Mouse (Mus musculus): ENCODE results near the gene Rab11fip4. TPM values are rescaled to one million over a fixed set of nuclear protein-coding genes. Genes with fewer than 3 reads are reported as not detected.
A peak's percentile ranks its signal among the peaks of the same experiment; 100 is the strongest.

The Rab11fip4 gene
- 3.4 and 4.2 TPM in 2 replicates for total RNA-seq (2021)
- long read RNA-seq, partial matches to known transcripts, result 0 of 2 reads
- long read RNA-seq, other reads (novel, unspliced or antisense), result 2 of 2 reads

DNA sequence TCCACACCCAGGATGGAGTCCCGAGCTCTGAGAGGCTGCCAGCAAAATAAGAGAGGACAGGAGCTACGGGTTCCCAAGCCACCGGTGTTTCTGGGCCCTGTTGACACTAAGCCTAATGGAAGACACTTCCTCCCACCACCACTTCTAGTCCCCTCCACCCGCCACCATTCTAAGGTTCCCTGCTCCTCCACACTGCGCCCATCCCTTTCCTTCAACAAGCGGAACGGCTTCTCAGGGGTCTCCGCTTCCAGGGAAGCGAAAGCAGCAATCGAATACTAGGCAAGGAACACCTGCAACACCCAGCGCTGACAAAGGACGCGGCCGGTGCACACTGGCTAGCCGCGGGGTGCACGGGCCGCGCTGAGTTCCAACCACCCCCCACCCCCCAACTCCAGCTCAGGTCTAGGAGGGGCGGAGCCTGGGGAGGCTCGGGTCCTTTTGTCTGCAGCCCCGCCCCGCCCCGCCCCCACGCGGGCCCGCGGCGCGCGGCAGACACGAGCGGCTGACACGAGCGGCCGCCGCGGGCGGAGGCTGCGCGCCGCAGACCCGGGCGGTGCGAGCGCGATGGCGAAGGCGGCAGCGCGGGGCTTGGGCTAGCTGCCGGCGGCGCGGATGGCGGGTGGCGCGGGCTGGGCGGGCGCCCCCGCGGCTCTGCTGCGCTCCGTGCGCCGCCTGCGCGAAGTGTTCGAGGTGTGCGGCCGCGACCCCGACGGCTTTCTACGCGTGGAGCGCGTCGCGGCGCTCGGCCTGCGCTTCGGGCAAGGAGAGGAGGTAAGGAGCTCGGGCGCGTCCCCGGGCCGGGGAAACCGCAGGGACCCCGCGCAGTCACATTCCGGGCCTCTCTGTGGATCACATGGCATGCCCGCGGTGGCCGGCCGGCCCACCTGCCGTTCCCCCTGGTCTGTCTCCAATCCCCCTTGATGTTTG lies at the start of gene Rab11fip4:
Gene Rab11fip4 (plus strand): TSS at position 549 of the 927 bp plus-strand sequence.
- DNase-seq, result peak; percentile 31

DNA sequence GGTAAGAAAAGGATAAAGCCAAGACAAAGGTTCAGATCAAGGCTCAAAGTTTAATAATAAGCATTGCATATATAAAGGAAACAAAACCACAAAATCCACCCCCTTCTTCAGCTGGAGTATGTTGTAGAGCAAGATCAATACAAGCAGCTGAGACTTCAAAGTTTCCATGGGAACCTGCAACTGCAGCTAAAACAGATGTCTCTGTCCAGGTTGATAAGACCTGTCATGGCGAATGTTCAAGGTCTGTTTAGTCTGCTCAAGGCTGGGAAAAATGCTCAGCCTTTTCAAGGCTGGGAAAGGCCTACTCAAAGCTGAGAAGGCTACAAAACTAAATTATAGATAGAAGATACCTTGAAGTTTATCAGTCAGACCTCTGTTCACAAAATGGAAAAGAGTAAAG lies 38.4 kb upstream of the Rab11fip4 start:
- DNase-seq, result no peak

DNA sequence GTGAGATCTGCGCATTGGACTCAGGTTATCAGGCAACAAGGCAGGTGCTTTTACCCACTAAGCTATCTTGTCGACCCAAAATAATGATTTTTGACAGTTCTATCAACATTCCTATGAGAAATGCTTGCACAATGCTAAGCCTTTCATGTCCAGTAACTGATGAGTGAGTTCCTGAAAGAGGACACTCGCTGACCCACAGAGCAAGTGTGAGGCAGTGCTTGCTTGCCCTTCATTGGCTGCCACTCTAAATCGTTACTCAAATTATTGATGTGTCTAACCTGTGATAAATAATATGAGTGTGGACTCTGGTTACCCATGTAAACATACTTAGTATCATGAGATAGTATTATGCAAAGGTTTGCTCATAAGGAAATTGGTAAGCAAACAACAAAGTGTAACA lies 30.5 kb upstream of the Rab11fip4 start:
- DNase-seq, result no peak

DNA sequence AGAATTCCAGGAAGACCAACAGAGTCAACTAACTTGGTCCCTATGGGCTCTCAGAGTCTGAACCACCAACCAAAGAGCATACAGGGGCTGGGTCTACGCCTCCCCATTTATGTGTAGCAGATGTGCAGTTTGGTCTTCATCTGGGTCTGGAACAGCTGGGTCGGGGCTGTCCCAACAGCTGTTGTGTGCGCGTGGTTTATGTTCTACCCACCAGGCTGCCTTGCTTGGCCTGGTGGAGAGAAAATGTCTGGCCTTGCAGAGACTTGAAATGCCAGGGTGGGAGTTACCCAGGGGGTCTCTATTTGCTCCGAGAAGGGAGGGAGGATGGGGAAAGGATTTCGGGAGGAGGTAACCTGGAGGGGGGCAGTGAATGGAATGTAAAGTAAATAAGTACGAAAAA lies 27.5 kb upstream of the Rab11fip4 start:
- no peak for DNase-seq

DNA sequence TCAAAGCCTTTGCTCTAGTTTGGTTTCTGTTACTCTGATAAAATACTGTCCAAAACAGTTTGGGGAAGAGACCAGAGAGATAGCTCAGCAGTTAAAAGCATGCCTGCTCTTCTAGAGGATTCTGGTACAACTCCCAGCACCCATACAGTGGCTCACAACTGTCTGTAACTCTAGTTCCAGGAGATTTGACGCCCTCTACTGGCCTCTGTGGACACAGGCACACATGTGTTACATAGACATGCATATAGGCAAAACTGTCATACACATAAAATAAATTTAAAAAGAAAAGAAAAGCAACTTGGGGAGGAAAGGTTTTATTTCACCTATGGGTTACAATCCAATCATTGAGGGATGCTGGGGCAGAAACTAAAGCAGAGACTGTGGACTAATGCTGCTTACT lies 24.1 kb upstream of the Rab11fip4 start:
- DNase-seq, result no peak

DNA sequence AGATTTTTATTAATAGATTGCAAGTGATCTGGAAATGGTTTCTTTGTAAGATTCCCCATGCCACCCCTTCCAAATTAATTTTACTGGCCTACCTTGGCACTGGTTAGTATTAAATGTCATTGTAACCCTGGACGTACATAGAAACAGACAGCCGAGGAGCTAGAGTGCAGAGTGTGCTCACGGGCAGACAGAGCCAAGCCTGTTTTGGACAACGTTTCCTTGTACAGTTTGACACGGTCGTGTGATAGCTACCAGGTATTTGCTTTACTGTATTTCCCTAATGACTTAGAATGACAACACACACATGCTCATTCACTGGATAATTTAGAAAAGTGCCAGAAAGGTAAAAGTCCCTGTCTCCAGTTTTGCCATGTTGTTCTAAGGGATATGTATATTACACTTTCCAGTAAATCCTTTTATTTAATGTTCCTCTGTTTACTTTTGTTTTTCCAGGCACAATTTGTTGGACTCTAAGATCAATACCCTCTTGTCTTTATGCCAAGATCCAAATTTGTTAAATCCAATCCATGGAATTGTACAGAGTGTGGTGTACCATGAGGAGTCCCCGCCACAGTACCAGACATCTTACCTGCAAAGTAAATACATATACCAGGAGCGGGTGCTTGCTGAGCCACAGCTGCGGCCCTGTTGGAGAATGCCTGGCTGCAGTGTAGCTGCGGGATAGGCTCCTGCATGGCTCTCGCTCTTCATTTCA lies 22.7 kb upstream of the Rab11fip4 start:
- DNase-seq, result no peak

DNA sequence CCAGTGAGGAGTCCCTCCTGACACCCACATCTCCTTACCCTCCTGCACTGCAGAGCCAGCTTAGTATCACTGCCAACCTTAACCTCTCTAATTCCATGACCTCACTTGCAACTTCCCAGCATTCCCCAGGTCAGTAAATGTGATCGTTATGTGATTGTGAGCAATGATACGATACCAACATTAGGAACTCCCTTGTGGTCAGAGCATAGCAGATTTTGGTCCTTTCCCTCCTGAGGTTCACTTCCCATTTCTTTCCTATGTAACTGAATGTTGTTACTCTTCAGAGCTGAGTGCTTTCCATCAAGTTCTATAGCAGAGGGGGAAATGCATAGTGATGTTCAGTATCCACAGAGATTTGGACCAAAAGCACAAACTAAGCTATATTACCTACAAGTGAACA lies 20.7 kb upstream of the Rab11fip4 start:
- no peak for DNase-seq

DNA sequence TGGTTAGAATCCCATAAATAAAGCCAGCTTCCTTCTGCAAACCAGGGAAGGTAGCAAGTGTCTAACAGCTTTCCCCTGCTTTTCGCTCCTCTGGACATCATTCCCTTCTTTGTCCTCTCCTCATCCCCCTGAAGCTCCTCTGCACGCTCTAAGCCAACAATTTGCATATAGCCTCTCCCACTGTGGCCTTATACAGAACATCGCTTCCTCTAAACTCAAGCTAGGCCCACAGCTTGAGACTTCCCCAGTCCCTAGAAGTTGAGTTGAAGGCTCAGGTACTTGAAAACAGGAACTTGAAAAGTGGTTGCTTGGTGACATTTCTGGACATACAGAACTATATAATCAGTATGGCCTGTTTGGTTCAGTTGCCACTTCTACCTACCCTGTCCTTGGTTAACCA lies 17.2 kb upstream of the Rab11fip4 start:
- DNase-seq, result no peak

DNA sequence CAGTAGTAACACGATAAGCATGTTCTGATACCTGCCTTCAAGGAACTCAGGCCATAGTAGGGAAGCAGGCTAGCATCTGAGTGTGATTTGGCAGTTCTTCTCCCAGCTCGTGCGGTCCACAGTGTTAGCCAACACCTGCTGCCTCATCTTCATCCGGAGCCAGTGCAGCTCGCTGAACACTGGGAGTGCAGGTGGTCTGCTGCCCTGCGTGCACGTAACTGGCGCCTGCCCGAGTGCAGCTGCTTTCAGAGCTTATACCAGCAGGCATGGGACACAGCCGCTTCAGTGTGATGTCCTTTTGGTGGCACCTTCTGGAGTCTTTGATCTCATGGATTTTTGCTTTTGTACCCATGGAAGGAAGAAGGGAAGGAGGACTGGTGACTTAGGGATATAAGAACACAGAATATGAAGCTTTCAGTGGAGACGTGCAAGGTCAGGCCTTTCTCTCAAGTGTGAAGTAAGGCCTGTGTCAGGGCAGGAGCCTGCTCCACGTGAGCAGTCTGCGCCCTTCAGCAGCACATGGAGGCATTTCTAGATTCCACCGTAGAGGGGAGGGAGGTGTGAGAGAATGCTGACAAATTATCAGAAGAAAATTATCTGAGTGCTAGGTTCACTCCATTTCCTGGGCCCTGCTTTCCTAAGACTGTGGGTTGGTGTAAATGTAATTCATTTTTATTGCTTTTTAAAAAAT lies 15.5 kb upstream of the Rab11fip4 start:
- DNase-seq, result no peak

DNA sequence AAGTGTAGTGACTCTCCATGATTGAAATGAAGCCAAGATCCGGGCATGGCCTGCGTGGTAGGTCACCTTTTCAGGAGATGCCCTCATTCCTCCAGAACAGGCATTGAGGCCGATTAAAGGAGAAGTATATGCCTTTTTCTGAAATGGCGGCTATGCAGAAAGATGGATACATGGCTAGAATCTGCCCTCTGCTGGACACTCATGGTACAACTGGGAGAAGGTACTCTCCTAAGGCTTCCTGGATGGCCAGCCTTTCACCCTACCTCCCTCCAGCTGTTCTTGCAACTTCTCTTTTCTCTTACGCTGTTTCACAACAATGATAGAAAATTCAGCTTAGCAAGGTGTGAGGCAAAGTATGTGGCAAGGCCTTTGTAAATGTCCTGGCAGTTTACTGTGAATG lies 13.3 kb upstream of the Rab11fip4 start:
- peak; percentile 69 for DNase-seq

DNA sequence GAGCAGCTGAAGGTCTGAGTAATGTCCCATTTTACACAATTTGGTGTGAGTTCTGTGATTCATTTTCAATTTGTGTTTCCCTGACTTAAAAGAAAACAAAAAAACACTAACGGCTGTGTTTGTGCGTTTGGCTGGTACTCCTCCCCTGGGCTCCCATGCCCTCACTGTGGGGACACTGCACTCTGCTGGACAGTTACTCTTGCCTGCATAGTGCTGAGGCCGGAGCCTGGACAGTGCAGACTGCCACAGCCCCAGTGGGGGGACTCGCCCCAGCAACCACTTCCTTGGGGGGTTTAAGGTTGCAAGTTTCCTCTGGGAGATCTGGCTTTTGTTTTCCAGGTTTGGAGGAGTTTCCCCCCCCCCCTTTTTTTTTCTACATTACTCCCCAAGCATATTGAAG lies 10.4 kb upstream of the Rab11fip4 start:
- no peak for DNase-seq

DNA sequence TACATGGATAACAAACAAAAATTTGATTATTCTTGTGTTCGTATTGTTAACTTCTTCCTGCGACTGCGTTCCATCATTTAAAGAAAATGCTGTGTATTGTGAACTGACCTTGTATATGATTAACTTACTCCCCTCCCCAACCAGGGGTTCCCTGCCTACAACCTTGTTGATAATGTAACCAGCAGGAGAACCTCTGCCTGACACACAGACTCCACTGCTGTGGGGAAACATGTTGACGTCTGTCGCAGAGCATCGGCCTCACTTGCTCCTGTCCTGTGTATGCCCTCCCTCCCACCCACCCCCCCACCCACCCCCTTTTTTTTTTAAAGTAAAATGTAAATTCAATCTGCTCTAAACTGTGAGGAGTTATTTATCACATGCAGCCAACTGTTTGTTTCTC lies 9.8 kb upstream of the Rab11fip4 start:
- no peak for DNase-seq

DNA sequence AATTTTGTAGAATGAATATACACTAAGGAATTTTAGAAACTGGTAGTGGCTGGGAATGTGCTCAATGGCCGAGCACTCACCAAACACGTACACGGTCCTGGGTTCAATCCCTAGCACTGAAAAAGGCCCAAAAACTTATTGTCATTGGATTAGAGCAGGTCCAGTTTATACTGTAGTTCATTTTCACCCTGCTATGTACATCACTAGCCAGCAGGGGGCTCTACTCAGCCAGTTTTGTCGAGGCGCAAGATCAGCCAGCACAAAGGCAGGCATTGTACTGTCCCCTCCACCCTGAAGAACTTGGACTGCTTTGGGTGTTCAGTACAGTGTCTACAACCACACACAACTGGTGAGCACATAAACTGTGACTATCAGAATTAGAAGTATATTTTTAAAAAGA lies 6.8 kb upstream of the Rab11fip4 start:
- DNase-seq, result peak; percentile 51

DNA sequence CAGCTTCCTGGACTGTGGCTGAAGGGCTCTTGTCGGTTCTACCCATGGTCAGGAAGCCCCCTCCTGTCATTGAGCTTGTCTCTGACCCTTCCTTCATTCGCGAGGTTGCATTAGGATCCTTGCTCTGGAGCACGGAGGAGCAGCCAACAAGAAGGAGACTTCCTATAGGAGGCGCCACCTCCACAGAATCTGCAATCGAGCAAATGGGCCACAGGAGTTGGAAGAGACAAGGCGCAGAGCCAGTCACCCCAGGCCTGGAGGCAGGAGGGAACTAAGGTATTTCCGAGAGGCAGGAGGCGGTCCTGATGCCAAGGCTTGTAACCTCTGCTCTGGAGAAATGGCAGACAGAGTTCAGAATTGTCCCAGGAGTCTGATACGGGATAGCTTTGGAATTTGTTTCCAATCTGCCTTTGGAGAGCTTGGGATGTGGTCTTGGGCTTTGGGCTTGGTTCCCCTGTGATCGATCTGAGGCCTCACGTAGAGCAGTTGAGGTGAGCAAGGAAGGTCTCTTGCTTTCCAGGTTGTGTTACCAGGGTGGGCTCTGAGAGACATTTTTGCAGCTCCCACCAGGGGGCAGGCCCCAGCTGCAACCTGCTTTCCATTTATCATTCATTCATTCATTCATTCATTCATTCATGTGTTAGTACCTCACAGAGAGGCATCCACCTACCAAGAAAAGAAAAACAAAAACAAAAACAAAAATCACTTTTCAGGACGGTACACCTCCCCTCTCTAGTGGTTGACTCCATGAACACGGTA lies 1.5 kb upstream of the Rab11fip4 start:
- no peak for DNase-seq

DNA sequence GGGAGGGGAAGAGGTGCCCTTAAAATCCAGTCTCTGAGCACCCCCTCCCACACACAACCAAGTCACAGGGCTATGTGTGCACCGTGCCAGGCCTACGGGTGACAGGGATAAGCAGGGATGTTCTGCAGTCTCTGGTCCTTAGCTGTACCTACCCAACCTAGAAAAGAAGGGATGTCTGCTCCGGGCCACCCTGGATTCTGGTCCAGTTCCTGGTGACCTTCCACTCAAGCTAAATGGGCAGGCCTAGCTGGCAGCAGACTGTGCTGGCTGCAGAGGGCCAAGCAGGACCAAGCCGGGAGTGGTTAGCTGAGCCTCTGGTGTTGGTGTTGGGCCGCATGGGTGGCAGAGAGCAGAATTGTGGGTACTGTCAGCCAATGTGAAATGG lies 571 bp downstream of the Rab11fip4 start:
- no peak for DNase-seq

DNA sequence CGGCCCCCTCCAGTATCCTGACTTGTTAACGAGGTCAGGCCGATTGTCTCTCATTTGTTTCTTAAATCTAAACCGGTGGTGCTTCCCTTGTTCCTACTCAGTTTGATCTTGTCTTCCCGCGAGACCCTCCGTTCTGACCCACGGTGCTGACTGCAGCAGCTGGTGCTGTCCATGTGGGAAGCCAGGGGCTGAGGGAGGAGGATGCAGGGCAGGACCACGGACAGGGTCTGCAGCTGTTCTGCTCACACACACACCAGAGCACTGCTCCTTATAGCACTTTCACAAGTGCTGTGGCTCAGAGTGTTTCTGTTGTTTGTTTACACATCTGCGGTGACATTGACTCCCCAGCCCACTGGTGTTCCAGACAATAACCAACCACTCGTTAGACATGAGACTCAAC lies 2.5 kb downstream of the Rab11fip4 start:
- no peak for DNase-seq

DNA sequence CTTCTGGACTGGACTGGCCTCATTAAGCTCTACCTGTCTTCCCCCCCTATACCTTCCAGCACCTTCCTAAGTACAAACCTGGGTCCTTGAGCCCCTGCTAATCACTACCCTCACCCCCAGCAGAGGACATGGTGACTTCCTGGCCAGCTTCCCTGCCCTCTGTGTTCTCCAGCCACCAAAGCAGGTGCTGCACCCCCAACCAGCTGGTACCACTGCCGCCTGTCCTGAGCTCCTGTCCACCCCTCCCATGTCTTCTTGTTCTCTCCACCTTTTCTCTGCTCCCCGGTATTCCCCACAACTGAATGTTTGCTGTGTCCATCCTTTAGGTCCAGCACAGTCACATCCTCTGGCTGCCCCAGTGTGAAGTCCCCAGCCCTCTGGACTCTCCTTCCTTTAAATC lies 19.4 kb downstream of the Rab11fip4 start:
- no peak for DNase-seq

DNA sequence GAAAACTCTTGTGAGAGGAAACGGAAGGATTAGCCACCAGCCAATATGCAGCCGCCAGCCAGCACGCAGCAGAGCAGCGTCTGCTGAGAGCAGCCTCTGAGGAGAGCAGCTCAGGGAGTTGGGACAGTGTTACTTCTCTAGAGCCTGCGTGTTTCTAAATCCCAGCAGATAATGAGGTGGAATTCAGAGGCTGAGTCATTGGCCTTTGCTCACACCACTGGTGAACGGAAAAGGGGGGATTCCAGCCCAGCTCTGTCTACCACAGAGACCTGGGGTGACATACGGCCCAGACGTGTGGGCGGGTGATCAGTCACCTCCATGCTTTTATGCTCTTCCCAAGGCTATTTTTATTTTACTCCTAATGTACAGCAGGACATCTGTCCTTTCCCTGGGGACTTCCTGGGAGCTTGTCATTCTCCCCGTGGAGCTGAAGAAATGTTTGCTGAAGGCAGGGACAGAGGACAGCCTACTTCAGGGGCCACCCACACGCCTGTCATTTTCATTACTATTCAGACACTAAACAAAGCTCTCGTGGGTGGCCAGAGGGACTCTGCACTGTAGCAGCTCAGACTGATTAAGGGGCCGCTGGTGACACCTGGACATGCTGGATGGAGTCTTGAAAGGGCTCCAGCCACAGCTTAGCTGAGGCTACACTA lies 20.1 kb downstream of the Rab11fip4 start:
- DNase-seq, result no peak

DNA sequence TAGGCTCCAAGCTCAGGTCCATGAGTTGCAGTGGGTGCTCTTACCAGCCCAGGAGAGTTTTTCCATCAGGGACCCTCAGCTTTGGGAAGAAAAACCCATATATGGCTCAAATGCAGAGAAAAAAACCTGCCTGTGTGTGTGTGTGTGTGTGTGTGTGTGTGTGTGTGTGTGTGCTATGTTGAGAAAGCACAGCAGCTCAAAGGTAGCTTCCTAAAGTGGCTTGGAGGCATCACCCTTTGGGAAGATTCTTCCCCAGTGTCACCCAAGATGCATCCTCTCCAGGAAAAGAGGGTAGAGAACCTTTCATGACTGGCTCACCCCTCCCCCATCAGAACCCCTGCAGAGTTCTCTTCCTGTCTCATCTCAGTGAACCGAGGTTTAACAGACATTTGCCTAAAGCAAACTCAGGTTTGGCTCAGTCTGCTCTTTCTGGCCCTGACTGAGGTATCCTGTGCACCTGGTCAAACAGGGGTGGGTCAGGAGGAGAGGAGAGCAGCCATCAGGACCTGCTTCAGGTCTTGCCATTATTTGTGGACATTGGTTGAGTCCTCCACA lies 21.1 kb downstream of the Rab11fip4 start:
- no peak for DNase-seq

DNA sequence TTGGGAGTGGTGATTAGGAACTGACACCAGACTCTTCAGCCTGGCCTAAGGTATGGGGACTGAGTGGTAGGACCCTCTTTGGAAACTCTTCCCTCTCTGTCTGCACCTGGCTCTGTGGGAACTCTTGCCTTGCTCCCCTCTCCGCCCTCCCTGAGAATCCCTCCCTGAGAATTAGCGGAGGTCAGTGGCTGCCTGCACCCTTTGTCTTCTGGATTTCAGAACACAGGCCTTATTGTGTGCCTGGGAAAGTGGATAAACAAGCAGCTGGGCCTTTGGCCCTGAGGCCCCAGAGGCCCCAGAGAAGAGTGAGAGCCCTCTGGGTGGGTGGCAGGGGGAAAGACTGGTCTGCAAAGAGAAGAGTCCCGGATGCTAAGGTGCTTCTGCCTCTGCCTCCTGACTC lies 22.1 kb downstream of the Rab11fip4 start:
- no peak for DNase-seq

DNA sequence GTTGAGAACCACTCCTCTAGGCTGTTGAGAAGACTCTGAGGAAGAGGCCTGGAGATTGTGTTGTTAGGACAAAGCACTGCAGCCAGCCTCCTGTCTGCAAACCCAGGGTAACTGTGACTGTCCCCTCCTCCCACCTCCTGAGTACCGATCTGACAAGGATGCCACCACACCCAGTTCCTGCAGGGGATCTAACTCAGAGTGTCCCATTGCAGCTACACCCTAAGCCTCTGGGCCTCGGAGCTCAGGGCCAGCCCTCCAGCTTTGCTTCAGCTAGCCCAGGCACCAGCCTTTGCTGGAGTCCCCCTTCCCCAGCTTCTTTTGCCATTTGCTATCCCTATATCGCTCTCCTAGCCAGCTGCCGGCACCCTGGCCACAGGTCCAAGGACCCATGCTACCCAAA lies 22.7 kb downstream of the Rab11fip4 start:
- no peak for DNase-seq

Data from adrenal gland, postnatal 25 days (tissue).